8 mouse cellular contexts compared by ENCODE assay signal in genomic region chr11:77462283-77463100, GRCm38 (mm10). TPM values are rescaled to one million over a fixed set of nuclear protein-coding genes. Genes with fewer than 3 reads are reported as not detected.
DNase-seq lines count a peak whose midpoint lies in the region; ATAC-seq and TF ChIP-seq lines count a peak whose summit lies in the region.

Gene Coro6, plus strand, starts transcription at chr11:77462411.

- peak within 1 kb of the TSS; percentile 30 for H3ac ChIP-seq in myocyte (ENCODE audit: control insufficient read depth, insufficient read length)

- no peak for TF ChIP-seq CTCF in cortical plate, adult 2 months (IDR thresholded peaks at IDR 0.05; ENCODE audit: extremely low read depth, insufficient read depth, low read length)

- WGBS in liver, embryonic 13.5 days (ENCODE audit: insufficient replicate concordance), result under 1% methylated on average over 71 of the region's 73 CpGs

- ATAC-seq in granulocyte monocyte progenitor cell, adult 5-6 weeks (replicated peaks; ENCODE audit: poor library complexity, severe bottlenecking), result peak; percentile 66
- peak; percentile 62 for ATAC-seq in liver, embryonic 13.5 days (ENCODE audit: low read depth)

- H3K36me3 ChIP-seq in liver, embryonic 13.5 days, result no peaks in the 10 kb centered on the region
- no peaks in the 10 kb centered on the region for H3K36me3 ChIP-seq in myocyte (ENCODE audit: control insufficient read depth, insufficient read depth)

- no peaks in the 10 kb centered on the region; the same call in 1 of the 2 replicates for H3K4me1 ChIP-seq in cortical plate, adult 2 months (ENCODE audit: control insufficient read depth, insufficient read depth, low read length)
- H3K4me1 ChIP-seq in liver, embryonic 13.5 days (replicated peaks), result peaks cover 18% of the 10 kb centered on the region

- H3K9me3 ChIP-seq in liver, embryonic 13.5 days (replicated peaks), result no peaks in the 10 kb centered on the region

- H3K27ac ChIP-seq in cortical plate, adult 2 months (ENCODE audit: insufficient read depth, low read length), result no peak within 1 kb of the TSS
- H3K27ac ChIP-seq in liver, embryonic 13.5 days, result no peak within 1 kb of the TSS

- DNase-seq in ovary, adult 18-20 months (ENCODE audit: low spot score), result peak; percentile 63
- no peak for DNase-seq in ovary, postnatal 10 days (ENCODE audit: low spot score)
- DNase-seq in kidney, adult 11 months, result peak; percentile 64
- DNase-seq in liver, embryonic 13.5 days, result peak; percentile 47
- peak; percentile 61 to 76 for DNase-seq in urinary bladder, postnatal 4 days (ENCODE audit: low spot score in 2 of 2)

- no peak; the same call in 1 of the 2 replicates for TF ChIP-seq POLR2A in cortical plate, adult 2 months (IDR thresholded peaks at IDR 0.05; ENCODE audit: extremely low read depth, insufficient read depth, low read length)
- TF ChIP-seq POLR2A in myocyte (IDR thresholded peaks at IDR 0.05; ENCODE audit: insufficient read length, low read depth), result peak; percentile 97

- H3K27me3 ChIP-seq in liver, embryonic 13.5 days, result peaks cover 74% of the 10 kb centered on the region
- H3K27me3 ChIP-seq in myocyte (ENCODE audit: control insufficient read depth, insufficient read depth, insufficient read length), result no peaks in the 10 kb centered on the region

- peak within 1 kb of the TSS; percentile 26 for H3K4me3 ChIP-seq in cortical plate, adult 2 months (ENCODE audit: insufficient read depth, low read length)
- H3K4me3 ChIP-seq in liver, embryonic 13.5 days (replicated peaks), result peak within 1 kb of the TSS; percentile 59
- H3K4me3 ChIP-seq in myocyte, result peak within 1 kb of the TSS; percentile 35

- peak within 1 kb of the TSS; percentile 80 for H3K4me2 ChIP-seq in liver, embryonic 13.5 days
- peak within 1 kb of the TSS; percentile 98 for H3K4me2 ChIP-seq in myocyte (ENCODE audit: low read depth)

- H3K9ac ChIP-seq in liver, embryonic 13.5 days, result peak within 1 kb of the TSS; percentile 41

- H3K79me2 ChIP-seq in myocyte (ENCODE audit: control insufficient read depth, insufficient read depth), result no peaks in the 10 kb centered on the region

TF ChIP-seq in myocyte, 11 proteins besides CTCF, POLR2A, EP300 and RAD21:
- TF ChIP-seq SRF (IDR thresholded peaks at IDR 0.05; ENCODE audit: control insufficient read depth, insufficient read length, low read depth), result no peak
- TF ChIP-seq POLR2AphosphoS2 (IDR thresholded peaks at IDR 0.05; ENCODE audit: insufficient read length, low read depth), result peak; percentile 91
- TF ChIP-seq TCF3 (IDR thresholded peaks at IDR 0.05; ENCODE audit: insufficient read length, low read depth), result peak; percentile 81
- TF ChIP-seq E2F4 (IDR thresholded peaks at IDR 0.05; ENCODE audit: insufficient read depth), result peak; percentile 70
- TF ChIP-seq MAX (IDR thresholded peaks at IDR 0.05; ENCODE audit: low read depth), result no peak
- TF ChIP-seq MYOG (IDR thresholded peaks at IDR 0.05; ENCODE audit: control insufficient read depth in 1 of 3, insufficient read depth in 1 of 3, insufficient read length in 2 of 3, low read depth in 2 of 3), result peak; percentile 7 to 93 (median 82)
- TF ChIP-seq MYOD1 (IDR thresholded peaks at IDR 0.05; ENCODE audit: control insufficient read depth in 1 of 3, insufficient read length in 2 of 3, low read depth in 2 of 3), result peak in 2 of 3 experiments; percentile 97 to 99

RNA-seq across cellular contexts. Expression of gene Coro6, which starts in this region (rescaled TPM):
- polyA plus RNA-seq in cortical plate, adult 2 months (2012; rRNA removed), result 154 and 169 TPM in 2 replicates
- not detected in 2 replicates for total RNA-seq in granulocyte monocyte progenitor cell, adult 5-6 weeks (2014; fragmentation: Nextera tagmentation)
- not detected in 2 replicates for total RNA-seq in granulocyte monocyte progenitor cell, adult 5-6 weeks (2017)
- polyA plus RNA-seq in liver, embryonic 13.5 days (2015; fragmentation: Nextera tagmentation; extraction: Ambion mirVana), result 0.03 and 0.22 TPM in 2 replicates
- polyA plus RNA-seq in myocyte (2012; fragmentation: generic; extraction: Trizol), result 50.6 TPM

Comparison
In these comparisons a context has a peak if more than half of its experiments do, and no peak if none do; other contexts are left out.
1. RNA of gene Coro6 (polyA plus RNA-seq): 154 to 169 TPM in cortical plate, adult 2 months and 50.6 TPM in myocyte (single experiment); 0.03 to 0.22 TPM in liver, embryonic 13.5 days; every median in the first group is over 10 times any median in the second.
2. Peak in ATAC-seq in granulocyte monocyte progenitor cell, adult 5-6 weeks; RNA of the gene not detected or under 1 TPM.
3. Peak in DNase-seq, ATAC-seq, H3K4me3 ChIP-seq, H3K9ac ChIP-seq and H3K4me2 ChIP-seq in liver, embryonic 13.5 days; RNA of the gene not detected or under 1 TPM.
4. Peak in every context shown above with its lines, with median percentiles within 50 percentile points of each other: H3K4me3 ChIP-seq.